Mouse (Mus musculus) limb, embryonic 14.5 days (tissue): ENCODE measurements around the gene Ccdc184. TPM values are rescaled to one million over a fixed set of nuclear protein-coding genes. Genes with fewer than 3 reads are reported as not detected.

Experiments used
- ATAC-seq: fragments of 200-750 bp; cut with Nextera tagmentation; 2 replicates; pipeline ENCODE4 v1.8.0; 2017; ENCODE audit warnings: low read depth, moderate number of reproducible peaks, moderate TSS enrichment; ENCODE audit not compliant: low FRiP score
- DNase-seq: peaks from one replicate; pipeline ENCODE4 v3.0.0-alpha.2; 2015; ENCODE audit warnings: low spot score
- H3K27ac ChIP-seq: fragments of 300-500 bp; sonication (generic); replicated peaks from 2 replicates; pipeline ENCODE4 v1.5.1; 2014; ENCODE audit warnings: low read depth, mild to moderate bottlenecking, low read length, moderate library complexity, mixed read lengths
- H3K27me3 ChIP-seq: fragments of 300-500 bp; sonication (generic); 2 replicates; pipeline ENCODE4 v1.6.1; 2014; ENCODE audit warnings: low read length, mixed read lengths; ENCODE audit not compliant: control insufficient read depth, insufficient read depth
- H3K36me3 ChIP-seq: fragments of 300-500 bp; sonication (generic); 2 replicates; pipeline ENCODE4 v1.6.1; 2014; ENCODE audit warnings: mild to moderate bottlenecking, low read length, moderate library complexity, mixed read lengths; ENCODE audit not compliant: control insufficient read depth, insufficient read depth
- H3K4me1 ChIP-seq: fragments of 300-500 bp; sonication (generic); 2 replicates; pipeline ENCODE4 v1.6.1; 2014; ENCODE audit warnings: antibody characterized with exemption, low read length, mixed read lengths; ENCODE audit not compliant: control insufficient read depth, insufficient read depth
- H3K4me2 ChIP-seq: fragments of 300-500 bp; sonication (generic); replicated peaks from 2 replicates; pipeline ENCODE4 v1.6.1; 2014; ENCODE audit warnings: low read depth, mild to moderate bottlenecking, low read length, moderate library complexity; ENCODE audit not compliant: severe bottlenecking
- H3K4me3 ChIP-seq: fragments of 300-500 bp; sonication (generic); replicated peaks from 2 replicates; pipeline ENCODE4 v1.5.1; 2014; ENCODE audit warnings: low read length
- H3K9ac ChIP-seq: fragments of 300-500 bp; sonication (generic); 2 replicates; pipeline ENCODE4 v1.6.1; 2014; ENCODE audit warnings: mild to moderate bottlenecking, low read depth, low read length, moderate library complexity; ENCODE audit not compliant: severe bottlenecking
- H3K9me3 ChIP-seq: fragments of 300-500 bp; sonication (generic); 2 replicates; pipeline ENCODE4 v1.6.1; 2016; ENCODE audit warnings: low read length; ENCODE audit not compliant: control insufficient read depth
- POLR2A ChIP-seq: fragments of 200-500 bp; IDR thresholded peaks from 2 replicates; pipeline ENCODE4 v1.8.0; 2012; ENCODE audit warnings: inconsistent platforms, mild to moderate bottlenecking, moderate library complexity, borderline replicate concordance; ENCODE audit not compliant: insufficient read depth, insufficient read length; ENCODE audit errors: extremely low read depth
- WGBS: fragments of 180-500 bp; shearing (Covaris S2); extraction: QIAGEN DNeasy Blood & Tissue Kit; methylation state at CpG from one replicate; pipeline ENCODE4 v1.1.7; 2014; 5-methylcytosine and 5-hydroxymethylcytosine counted together
- polyA plus RNA-seq, 2 experiments: library from polyadenylated mRNA; depleted of rRNA in 1 of 2; stranded (reverse) in 1 of 2; unstranded in 1 of 2; fragments of >200 nt; fragmentation: Nextera tagmentation in 1 of 2; extraction: Ambion mirVana in 1 of 2; gene quantifications; 2 replicates each; pipeline versions ENCODE4 v1.2.1 to v1.2.3; 2012 to 2014

Gene Ccdc184
- polyA plus RNA-seq, 2 experiments = 0.10 to 0.23 TPM

DNA sequence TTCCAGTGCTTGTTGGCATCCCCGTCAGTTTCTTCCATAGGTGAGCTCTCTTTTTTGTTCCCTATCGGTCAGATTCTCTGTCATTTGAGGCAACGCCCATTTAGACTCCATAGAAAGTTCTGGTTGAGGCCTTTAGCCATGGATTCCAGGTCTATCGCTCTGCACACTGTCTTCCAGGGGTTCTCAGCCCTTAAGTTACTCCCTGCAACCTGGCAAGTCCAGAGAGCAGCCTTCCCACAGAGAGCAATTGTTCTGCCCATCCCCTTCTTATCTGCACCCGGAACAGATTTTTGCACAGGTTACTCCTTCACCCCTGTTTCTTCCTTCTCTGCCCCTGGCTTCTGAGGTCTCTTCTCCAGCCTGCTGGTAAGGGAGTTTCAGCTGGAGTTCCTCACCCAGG lies 5.2 kb downstream of the Ccdc184 start:
- Histone ChIP-seq H3K4me2 (no peak overlapping the region), H3K27ac (no peak overlapping the region), H3K4me3 (no peak overlapping the region), H3K9ac (no peak overlapping the region), H3K9me3 (no peaks in the 10 kb centered on the region), H3K27me3 (peaks cover 47% of the 10 kb centered on the region), H3K36me3 (no peaks in the 10 kb centered on the region), H3K4me1 (no peaks in the 10 kb centered on the region; the same call in 1 of the 2 replicates)
- ATAC-seq (no peak), DNase-seq (no peak)
- TF ChIP-seq POLR2A = no peak
- 69% methylated on average over 5 of the region's 5 CpGs for WGBS

DNA sequence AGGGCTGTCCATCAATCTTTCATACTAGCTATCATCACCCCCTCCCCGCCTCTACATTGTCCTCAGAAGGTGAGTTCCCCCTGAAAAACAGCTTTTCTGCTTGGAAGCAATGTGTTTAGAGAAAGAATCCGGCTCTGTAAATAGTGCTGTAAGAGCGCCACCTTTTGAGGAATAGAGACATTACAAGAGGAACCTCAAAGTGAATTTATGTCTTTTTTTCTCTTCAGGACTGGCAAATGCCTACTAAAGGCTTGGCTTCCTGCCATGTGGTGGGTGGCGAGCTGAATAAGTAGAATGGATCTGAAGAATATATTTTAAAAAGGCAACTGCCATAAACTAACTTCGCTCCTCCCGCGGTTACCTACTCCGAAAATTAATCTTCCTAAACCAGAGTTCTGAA lies 6.9 kb downstream of the Ccdc184 start:
- H3K9me3 ChIP-seq = no peaks in the 10 kb centered on the region
- H3K9ac ChIP-seq = no peak overlapping the region
- DNase-seq (peak; percentile 65), ATAC-seq (no peak)
- H3K27me3 ChIP-seq = peaks cover 30% of the 10 kb centered on the region
- H3K4me2 ChIP-seq = no peak overlapping the region
- H3K4me1 ChIP-seq = no peaks in the 10 kb centered on the region
- no peaks in the 10 kb centered on the region for H3K36me3 ChIP-seq
- H3K4me3 ChIP-seq = no peak overlapping the region
- TF ChIP-seq POLR2A = no peak
- no peak overlapping the region for H3K27ac ChIP-seq
- 38% methylated on average over 8 of the region's 8 CpGs for WGBS

DNA sequence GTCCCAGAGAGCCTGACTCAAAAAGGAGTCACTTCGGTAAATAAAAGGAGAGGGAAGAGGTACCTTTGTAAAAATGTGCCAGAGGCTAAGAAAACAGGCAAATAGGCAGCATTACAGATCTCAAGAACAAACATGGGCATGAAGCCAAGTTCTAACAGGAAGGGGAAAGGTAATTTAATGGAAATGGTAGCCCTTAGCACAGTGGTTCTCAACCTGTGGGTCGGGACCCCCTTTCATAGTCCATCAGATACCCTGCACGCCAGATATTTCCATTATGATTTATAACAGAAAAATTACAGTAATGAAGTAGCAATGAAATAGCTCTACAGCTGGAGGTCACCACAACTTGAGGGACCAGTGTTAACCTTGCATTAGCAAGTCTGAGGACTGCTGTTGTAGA lies 10.4 kb downstream of the Ccdc184 start:
- H3K27ac ChIP-seq = no peak overlapping the region
- ATAC-seq = no peak
- no peak for TF ChIP-seq POLR2A
- H3K9me3 ChIP-seq = no peaks in the 10 kb centered on the region
- 51% methylated on average over 3 of the region's 3 CpGs for WGBS
- H3K9ac ChIP-seq = no peak overlapping the region
- no peaks in the 10 kb centered on the region for H3K36me3 ChIP-seq
- H3K4me3 ChIP-seq = no peak overlapping the region
- H3K4me2 ChIP-seq = no peak overlapping the region
- no peaks in the 10 kb centered on the region; the same call in 1 of the 2 replicates for H3K27me3 ChIP-seq
- H3K4me1 ChIP-seq = no peaks in the 10 kb centered on the region
- DNase-seq = no peak

DNA sequence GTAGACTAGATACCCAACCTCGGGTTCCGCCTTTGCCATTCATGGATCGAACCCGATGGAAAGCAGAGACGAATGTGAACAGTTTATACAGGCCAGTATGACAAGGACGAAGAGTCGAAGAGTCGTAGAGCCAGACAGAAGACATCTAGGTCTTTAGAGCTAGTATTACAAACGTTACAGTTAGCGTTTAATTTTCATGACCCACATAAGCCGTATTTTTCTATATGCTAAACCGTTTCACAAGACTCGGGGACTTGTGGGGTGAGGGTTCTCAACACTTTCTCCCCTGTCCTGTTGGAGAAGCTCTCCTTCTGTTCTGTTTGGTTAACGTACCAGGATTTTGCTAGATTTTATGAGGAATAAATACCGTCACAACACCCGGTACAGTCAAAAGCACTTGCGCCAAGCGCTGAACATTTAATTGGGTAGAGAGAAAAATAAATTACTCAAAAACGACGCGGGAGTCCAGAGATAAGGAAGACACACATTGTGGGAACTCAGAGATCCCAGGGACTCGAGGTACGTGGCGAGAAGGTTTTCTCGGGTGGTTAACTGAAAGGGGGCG lies 13.7 kb downstream of the Ccdc184 start:
- no peak overlapping the region for H3K27ac ChIP-seq
- peak overlapping the region; percentile 61 for H3K4me2 ChIP-seq
- TF ChIP-seq POLR2A = no peak
- 7% methylated on average over 26 of the region's 26 CpGs for WGBS
- ATAC-seq = no peak
- H3K9me3 ChIP-seq = no peaks in the 10 kb centered on the region
- no peak for DNase-seq
- H3K4me3 ChIP-seq = peak overlapping the region; percentile 50
- H3K9ac ChIP-seq = peak overlapping the region; percentile 36
- no peaks in the 10 kb centered on the region for H3K27me3 ChIP-seq
- H3K36me3 ChIP-seq = no peaks in the 10 kb centered on the region
- no peaks in the 10 kb centered on the region for H3K4me1 ChIP-seq

DNA sequence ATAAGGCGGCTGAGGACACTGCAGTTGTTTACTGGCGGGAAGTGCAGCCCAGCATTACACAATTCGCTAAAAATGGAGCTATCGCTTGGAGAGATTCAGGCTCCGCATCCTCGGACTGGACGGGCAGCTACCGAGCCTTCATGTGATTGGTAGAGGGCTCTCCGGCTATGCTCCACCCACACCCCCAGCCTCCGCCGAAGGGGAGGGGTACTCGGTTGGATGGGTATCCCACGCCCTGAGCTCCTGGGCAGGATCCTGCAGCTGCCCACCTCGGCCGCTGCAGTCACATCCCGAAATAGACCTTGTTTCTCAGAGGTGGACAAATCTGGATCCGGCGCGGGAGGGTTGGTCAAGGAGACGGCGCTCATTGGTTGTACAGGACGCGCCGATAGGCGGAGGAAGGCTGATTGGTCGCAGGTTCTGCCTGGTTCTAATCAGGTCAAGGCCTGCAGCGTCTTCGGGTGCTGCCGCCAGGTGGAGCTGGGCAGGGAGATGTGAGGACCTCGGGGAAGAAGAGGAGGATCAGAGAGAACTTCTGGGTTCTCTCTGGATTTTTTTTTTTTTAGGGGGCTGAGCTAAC lies 14.3 kb downstream of the Ccdc184 start:
- Histone ChIP-seq H3K4me3 (peak overlapping the region; percentile 50), H3K4me2 (peak overlapping the region; percentile 61), H3K27ac (no peak overlapping the region), H3K9ac (peak overlapping the region; percentile 36), H3K27me3 (no peaks in the 10 kb centered on the region), H3K36me3 (no peaks in the 10 kb centered on the region), H3K9me3 (no peaks in the 10 kb centered on the region), H3K4me1 (no peaks in the 10 kb centered on the region)
- DNase-seq = peak; percentile 91
- peak; percentile 97 for ATAC-seq
- 0% methylated on average over 27 of the region's 30 CpGs for WGBS
- TF ChIP-seq POLR2A = no peak
